ENCODE assay signal across 27 mouse cellular contexts in the genomic region with DNA sequence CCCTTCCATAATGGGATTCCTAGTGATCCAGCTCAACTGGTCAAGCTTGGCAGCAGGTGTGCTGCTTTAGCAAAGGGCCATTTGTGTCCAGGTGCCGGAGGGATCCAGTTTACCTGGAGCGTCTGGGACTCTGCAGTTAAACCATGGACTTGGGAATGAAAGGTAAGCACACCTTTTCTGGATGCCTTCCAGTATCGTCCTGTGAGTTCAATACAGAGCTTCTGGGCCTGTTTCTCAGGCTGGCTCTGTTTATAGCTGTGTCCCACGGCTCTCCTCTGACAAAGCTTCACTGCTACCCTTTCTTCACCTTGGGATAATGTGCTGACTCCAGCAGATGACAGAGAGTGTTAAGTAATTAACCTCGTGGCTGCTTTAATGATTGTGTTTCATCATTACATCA. TPM values are rescaled to one million over a fixed set of nuclear protein-coding genes. Genes with fewer than 3 reads are reported as not detected.
DNase-seq lines count a peak whose midpoint lies in the region; ATAC-seq and TF ChIP-seq lines count a peak whose summit lies in the region.
"Had no signal": no experiment of that assay in that cellular context is flagged by ENCODE, and none has a peak within 500 bp of the region (broad histone marks: within the 10 kb centered on the region; RNA-seq: fewer than 3 reads in every experiment).

No protein-coding gene starts in this region.

- no peak overlapping the region for H3K27ac ChIP-seq in embryonic facial prominence, embryonic 13.5 days
- H3K27ac ChIP-seq in embryonic facial prominence, embryonic 10.5 days (replicated peaks) = no peak overlapping the region
- H3K27ac ChIP-seq in kidney, embryonic 15.5 days = no peak overlapping the region
- H3K27ac ChIP-seq in intestine, postnatal 0 days (ENCODE audit: low read depth, low read length) = peak overlapping the region; percentile 50; the same call in 1 of the 2 replicates
- H3K27ac ChIP-seq in midbrain, embryonic 15.5 days = no peak overlapping the region
- H3K27ac ChIP-seq: forebrain, embryonic 13.5 days; heart, embryonic 10.5 days; limb, embryonic 15.5 days; lung, embryonic 15.5 days had no signal

- 73% methylated on average over 5 of the region's 5 CpGs for WGBS in embryonic facial prominence, embryonic 13.5 days
- 83% methylated on average over 5 of the region's 5 CpGs for WGBS in embryonic facial prominence, embryonic 10.5 days
- 71% methylated on average over 5 of the region's 5 CpGs for WGBS in kidney, embryonic 15.5 days
- 51% methylated on average over 5 of the region's 5 CpGs for WGBS in intestine, postnatal 0 days
- WGBS in large intestine, adult 2 months = 25% methylated on average over 5 of the region's 5 CpGs
- 82% methylated on average over 5 of the region's 5 CpGs for WGBS in midbrain, embryonic 15.5 days

- no peak for TF ChIP-seq CTCF in intestine, postnatal 0 days (IDR thresholded peaks at IDR 0.05; ENCODE audit: low read depth)

- H3K4me1 ChIP-seq in embryonic facial prominence, embryonic 13.5 days = no peaks in the 10 kb centered on the region
- no peaks in the 10 kb centered on the region for H3K4me1 ChIP-seq in embryonic facial prominence, embryonic 10.5 days
- no peaks in the 10 kb centered on the region for H3K4me1 ChIP-seq in kidney, embryonic 15.5 days
- no peaks in the 10 kb centered on the region; the same call in 1 of the 2 replicates for H3K4me1 ChIP-seq in intestine, postnatal 0 days (replicated peaks; ENCODE audit: control insufficient read depth, insufficient read depth, low read length)
- H3K4me1 ChIP-seq in midbrain, embryonic 15.5 days = no peaks in the 10 kb centered on the region
- H3K4me1 ChIP-seq: forebrain, embryonic 13.5 days; heart, embryonic 10.5 days; limb, embryonic 15.5 days; lung, embryonic 15.5 days had no signal

- peak; percentile 26; the same call in 1 of the 2 replicates for ATAC-seq in embryonic facial prominence, embryonic 13.5 days (ENCODE audit: insufficient number of reproducible peaks, insufficient read depth, low FRiP score, low TSS enrichment, low read depth)
- no peak for ATAC-seq in kidney, embryonic 15.5 days (replicated peaks; ENCODE audit: low FRiP score)
- ATAC-seq in intestine, postnatal 0 days = peak; percentile 74
- ATAC-seq in midbrain, embryonic 15.5 days (replicated peaks) = no peak
- ATAC-seq: activated CD4-positive, CD25-positive, alpha-beta regulatory T cell, adult 4 months; forebrain, embryonic 13.5 days had no signal

- no peak overlapping the region for H3K4me2 ChIP-seq in embryonic facial prominence, embryonic 13.5 days
- no peak overlapping the region for H3K4me2 ChIP-seq in kidney, embryonic 15.5 days
- no peak overlapping the region for H3K4me2 ChIP-seq in intestine, postnatal 0 days (replicated peaks; ENCODE audit: low read depth)
- no peak overlapping the region for H3K4me2 ChIP-seq in midbrain, embryonic 15.5 days
- H3K4me2 ChIP-seq: forebrain, embryonic 13.5 days; limb, embryonic 15.5 days; lung, embryonic 15.5 days had no signal

- no peak overlapping the region for H3K4me3 ChIP-seq in embryonic facial prominence, embryonic 13.5 days
- no peak overlapping the region for H3K4me3 ChIP-seq in embryonic facial prominence, embryonic 10.5 days
- H3K4me3 ChIP-seq in kidney, embryonic 15.5 days (replicated peaks) = no peak overlapping the region
- H3K4me3 ChIP-seq in intestine, postnatal 0 days (ENCODE audit: low read depth, low read length) = no peak overlapping the region
- no peak overlapping the region for H3K4me3 ChIP-seq in midbrain, embryonic 15.5 days
- H3K4me3 ChIP-seq: forebrain, embryonic 13.5 days; heart, embryonic 10.5 days; limb, embryonic 15.5 days; lung, embryonic 15.5 days had no signal

- H3K36me3 ChIP-seq in embryonic facial prominence, embryonic 13.5 days = no peaks in the 10 kb centered on the region
- H3K36me3 ChIP-seq in embryonic facial prominence, embryonic 10.5 days (replicated peaks) = no peaks in the 10 kb centered on the region
- H3K36me3 ChIP-seq in kidney, embryonic 15.5 days = no peaks in the 10 kb centered on the region
- no peaks in the 10 kb centered on the region for H3K36me3 ChIP-seq in intestine, postnatal 0 days (ENCODE audit: control insufficient read depth, insufficient read depth)
- H3K36me3 ChIP-seq in midbrain, embryonic 15.5 days (replicated peaks) = no peaks in the 10 kb centered on the region
- H3K36me3 ChIP-seq: G1E; heart, embryonic 10.5 days; limb, embryonic 15.5 days; lung, embryonic 15.5 days had no signal

- no peak overlapping the region for H3K9ac ChIP-seq in embryonic facial prominence, embryonic 13.5 days
- H3K9ac ChIP-seq in kidney, embryonic 15.5 days = no peak overlapping the region
- H3K9ac ChIP-seq in intestine, postnatal 0 days (ENCODE audit: low read depth, low read length) = no peak overlapping the region
- H3K9ac ChIP-seq in midbrain, embryonic 15.5 days = no peak overlapping the region
- H3K9ac ChIP-seq: forebrain, embryonic 13.5 days; limb, embryonic 15.5 days; lung, embryonic 15.5 days had no signal

- H3K27me3 ChIP-seq in embryonic facial prominence, embryonic 13.5 days = no peaks in the 10 kb centered on the region
- no peaks in the 10 kb centered on the region for H3K27me3 ChIP-seq in embryonic facial prominence, embryonic 10.5 days (replicated peaks; ENCODE audit: low read depth, poor library complexity, severe bottlenecking)
- no peaks in the 10 kb centered on the region for H3K27me3 ChIP-seq in kidney, embryonic 15.5 days
- no peaks in the 10 kb centered on the region for H3K27me3 ChIP-seq in intestine, postnatal 0 days (replicated peaks; ENCODE audit: control insufficient read depth, insufficient read depth, low read length)
- H3K27me3 ChIP-seq in midbrain, embryonic 15.5 days (replicated peaks) = no peaks in the 10 kb centered on the region
- H3K27me3 ChIP-seq: forebrain, embryonic 13.5 days; limb, embryonic 15.5 days; lung, embryonic 15.5 days had no signal

- no peaks in the 10 kb centered on the region for H3K9me3 ChIP-seq in embryonic facial prominence, embryonic 13.5 days
- H3K9me3 ChIP-seq in embryonic facial prominence, embryonic 10.5 days = no peaks in the 10 kb centered on the region
- H3K9me3 ChIP-seq in kidney, embryonic 15.5 days (replicated peaks) = no peaks in the 10 kb centered on the region
- no peaks in the 10 kb centered on the region for H3K9me3 ChIP-seq in intestine, postnatal 0 days (ENCODE audit: control insufficient read depth)
- H3K9me3 ChIP-seq in midbrain, embryonic 15.5 days = no peaks in the 10 kb centered on the region
- H3K9me3 ChIP-seq: forebrain, embryonic 13.5 days; G1E; heart, embryonic 10.5 days; limb, embryonic 15.5 days; lung, embryonic 15.5 days had no signal

- DNase-seq in embryonic facial prominence, embryonic 10.5 days (ENCODE audit: low spot score) = no peak
- DNase-seq in kidney, adult 8-10 months = peak; percentile 8 to 24
- DNase-seq in large intestine, adult 2 months (ENCODE audit: low read depth, low spot score) = peak; percentile 70
- DNase-seq in right cerebral cortex, adult 2 months (ENCODE audit: low spot score in 2 of 2) = no peak
- DNase-seq: adrenal gland, postnatal 14 days; cerebellum, adult 18-20 months; cerebellum, postnatal 25 days; embryo, embryonic 11 days; gastrocnemius, postnatal 10 days; lung, postnatal 4 days; right cerebral cortex, adult 18-20 months; spleen, adult 18-20 months; thymus, adult 18-20 months had no signal

RNA-seq across cellular contexts. Expression of a gene that starts 39.6 kb away (rescaled TPM):
- not detected in 2 replicates for polyA plus RNA-seq in embryonic facial prominence, embryonic 13.5 days (2015; fragmentation: Nextera tagmentation; extraction: Ambion mirVana)
- polyA plus RNA-seq in embryonic facial prominence, embryonic 10.5 days (2016; fragmentation: Nextera tagmentation; extraction: Ambion mirVana) = not detected in 2 replicates
- not detected in 2 replicates for polyA plus RNA-seq in kidney, embryonic 15.5 days (2015; fragmentation: Nextera tagmentation; extraction: Ambion mirVana)
- 0.29 TPM in 1 of 2 replicates, not detected in the other for polyA plus RNA-seq in intestine, postnatal 0 days (2015; fragmentation: Nextera tagmentation; extraction: Ambion mirVana)
- polyA plus RNA-seq in large intestine, adult 2 months (2012; rRNA removed) = not detected in 2 replicates
- not detected in 2 replicates for polyA plus RNA-seq in midbrain, embryonic 15.5 days (2015; fragmentation: Nextera tagmentation; extraction: Ambion mirVana)
- polyA plus RNA-seq: activated CD4-positive, CD25-positive, alpha-beta regulatory T cell, adult 4 months; forebrain, embryonic 13.5 days; frontal cortex, adult 2 months; G1E; heart, embryonic 10.5 days; heart, postnatal 0 days; hindbrain, embryonic 11.5 days; limb, embryonic 15.5 days; neural tube, embryonic 11.5 days had no signal

Comparison
In these comparisons a context has a peak if more than half of its experiments do, and no peak if none do; other contexts are left out.
1. ATAC-seq: peak in embryonic facial prominence, embryonic 13.5 days (single experiment) and intestine, postnatal 0 days (single experiment); none in kidney, embryonic 15.5 days (single experiment) and midbrain, embryonic 15.5 days (single experiment).
2. DNase-seq: peak in kidney, adult 8-10 months (2 of 2) and large intestine, adult 2 months (single experiment); none in embryonic facial prominence, embryonic 10.5 days (single experiment) and right cerebral cortex, adult 2 months (0 of 2).